In genomic region chr8:116798981-116799380, GRCm38 (mm10) we compare ENCODE assay signal across 15 mouse cellular contexts.
DNase-seq lines count a peak whose midpoint lies in the region; TF ChIP-seq lines count a peak whose summit lies in the region.
"Had no signal": no experiment of that assay in that cellular context is flagged by ENCODE, and none has a peak within 500 bp of the region (broad histone marks: within the 10 kb centered on the region; RNA-seq: fewer than 3 reads in every experiment).

No protein-coding gene starts in this region.

- H3K36me3 ChIP-seq in liver, adult 2 months (ENCODE audit: control insufficient read depth, insufficient read depth, low read length), result no peaks in the 10 kb centered on the region
- H3K36me3 ChIP-seq: hindbrain, embryonic 12.5 days; liver, embryonic 15.5 days; neural tube, embryonic 13.5 days had no signal

- H3K4me3 ChIP-seq in liver, adult 2 months (ENCODE audit: insufficient read depth, low read depth, low read length), result no peak overlapping the region
- H3K4me3 ChIP-seq: erythroblast, embryonic 14.5 days; hindbrain, embryonic 12.5 days; liver, embryonic 15.5 days; neural tube, embryonic 13.5 days had no signal

- no peaks in the 10 kb centered on the region for H3K27me3 ChIP-seq in liver, adult 2 months (ENCODE audit: control insufficient read depth, insufficient read depth, low read length)
- H3K27me3 ChIP-seq: hindbrain, embryonic 12.5 days; liver, embryonic 15.5 days; neural tube, embryonic 13.5 days had no signal

- H3K79me2 ChIP-seq in liver, adult 2 months (ENCODE audit: control insufficient read depth, insufficient read depth, low read length), result no peaks in the 10 kb centered on the region

- no peak overlapping the region for H3K9ac ChIP-seq in liver, adult 2 months (ENCODE audit: low read depth, low read length)
- H3K9ac ChIP-seq: hindbrain, embryonic 12.5 days; liver, embryonic 15.5 days; neural tube, embryonic 13.5 days had no signal

- TF ChIP-seq CTCF in liver, adult 2 months (IDR thresholded peaks at IDR 0.05; ENCODE audit: low read depth, low read length), result peak; percentile 37; the same call in 1 of the 2 replicates

- no peak for TF ChIP-seq POLR2A in liver, adult 2 months (IDR thresholded peaks at IDR 0.05; ENCODE audit: extremely low read depth, insufficient read depth, low read length)

- intact Hi-C loops in left cerebral cortex, postnatal 4 days (cut with DNase I), result no loop called here

- H3K4me1 ChIP-seq in liver, adult 2 months (ENCODE audit: control insufficient read depth, insufficient read depth, low read length), result no peaks in the 10 kb centered on the region
- H3K4me1 ChIP-seq: hindbrain, embryonic 12.5 days; liver, embryonic 15.5 days; neural tube, embryonic 13.5 days had no signal

- DNase-seq in liver, adult 2 months (ENCODE audit: extremely low read depth, low read depth, low spot score), result no peak
- no peak for DNase-seq in liver
- DNase-seq in 3T3-L1 (ENCODE audit: low read depth, low spot score), result peak; percentile 29
- peak; percentile 10 for DNase-seq in 416B (ENCODE audit: low read depth)
- peak; percentile 46 for DNase-seq in WW6 (ENCODE audit: low read depth, low spot score)
- DNase-seq in embryo, embryonic 10 days (ENCODE audit: low spot score), result no peak
- DNase-seq in left cerebral cortex, postnatal 4 days, result no peak
- DNase-seq: cerebellum, adult 9-11 months; gastrocnemius, postnatal 25 days; kidney, adult 8-10 months; layer of hippocampus, adult 9-11 months had no signal

- 90% methylated on average over 4 of the region's 4 CpGs for WGBS in liver, adult 2 months

- H3K27ac ChIP-seq in liver, adult 2 months (replicated peaks; ENCODE audit: insufficient read depth, low read depth, low read length), result no peak overlapping the region
- H3K27ac ChIP-seq: hindbrain, embryonic 12.5 days; liver, embryonic 15.5 days; neural tube, embryonic 13.5 days had no signal

Comparison
In these comparisons a context has a peak if more than half of its experiments do, and no peak if none do; other contexts are left out.
1. DNase-seq: peak in 3T3-L1 (single experiment), 416B (single experiment) and WW6 (single experiment); none in liver, adult 2 months (single experiment), liver (single experiment), embryo, embryonic 10 days (single experiment) and left cerebral cortex, postnatal 4 days (single experiment).